Mouse (Mus musculus): ENCODE measurements around the gene Prl2c3.
A peak's percentile ranks its signal among the peaks of the same experiment; 100 is the strongest.
"Not testable (repeated sequence)": the region's sequence is repeated elsewhere in the genome, so short reads cannot be mapped to it uniquely, and the experiment has no call there.

Prl2c3 gene

GRCm38 (mm10) chr13:12799979-12800378 lies at the start of gene Prl2c3:
TSS of gene Prl2c3 (minus strand) at chr13:12800079.
- not testable (repeated sequence) for DNase-seq (ENCODE audit: low spot score)

DNA sequence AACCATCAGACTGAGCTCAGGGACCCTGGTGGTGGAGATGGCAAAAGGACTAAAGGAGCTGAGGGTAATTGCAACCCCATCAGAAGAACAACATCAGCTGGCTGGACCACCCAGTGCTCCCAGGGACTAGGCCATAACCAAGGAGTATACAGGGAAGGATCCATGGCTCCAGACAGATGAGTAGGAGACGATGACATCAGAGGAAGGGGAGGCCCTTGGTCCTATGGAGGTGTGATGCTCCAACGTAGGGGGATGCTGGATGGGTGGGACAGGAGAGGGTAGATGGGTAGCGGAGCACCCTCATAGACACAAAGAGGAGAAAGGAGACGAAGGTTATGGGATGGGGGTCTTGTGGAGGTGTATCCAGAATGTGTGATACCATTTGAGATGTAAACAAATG lies 48.4 kb upstream of the Prl2c3 start:
- not testable (repeated sequence) for DNase-seq (ENCODE audit: low spot score)

DNA sequence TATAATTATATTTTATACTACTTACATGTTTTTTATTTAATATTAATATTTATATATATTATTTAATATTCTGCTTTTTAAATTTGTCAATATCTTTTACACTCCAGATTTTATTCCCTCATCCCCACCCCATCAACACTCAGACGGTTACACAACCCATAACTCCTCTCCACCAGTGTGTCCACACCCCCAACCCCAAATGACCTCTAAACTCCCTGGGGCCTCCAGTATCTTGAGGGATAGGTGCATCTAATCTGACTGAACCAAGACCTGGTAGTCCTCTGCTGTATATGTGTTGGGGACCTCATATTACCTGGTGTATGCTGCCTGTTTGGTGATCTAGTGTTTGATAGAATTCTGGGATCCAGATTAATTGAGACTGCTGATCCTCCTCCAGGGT lies 44.8 kb upstream of the Prl2c3 start:
- DNase-seq (ENCODE audit: low spot score): not testable (repeated sequence)

DNA sequence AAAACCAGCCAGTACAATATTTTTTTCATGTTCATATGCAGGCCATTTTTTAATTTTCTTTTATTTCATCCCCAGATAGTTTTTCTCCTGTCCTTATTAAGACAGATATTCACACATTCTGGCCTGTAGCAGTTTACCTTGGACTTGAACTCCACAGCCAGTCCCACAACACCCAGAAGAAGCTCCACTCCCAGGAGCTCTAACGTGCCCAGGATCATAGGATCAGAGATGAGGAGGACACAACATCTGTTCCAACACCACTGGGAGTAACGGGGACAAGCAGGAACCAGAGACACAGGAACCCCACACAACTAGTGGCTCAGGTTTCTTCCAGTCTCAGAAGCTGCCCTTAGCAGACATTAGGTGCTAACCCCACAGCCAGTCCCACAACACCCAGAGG lies 37.7 kb upstream of the Prl2c3 start:
- not testable (repeated sequence) for DNase-seq (ENCODE audit: low spot score)

- DNase-seq (ENCODE audit: low spot score): no peak
These were observed 31.9 kb upstream of the Prl2c3 start for GRCm38 (mm10) chr13:12831769-12832168.

DNA sequence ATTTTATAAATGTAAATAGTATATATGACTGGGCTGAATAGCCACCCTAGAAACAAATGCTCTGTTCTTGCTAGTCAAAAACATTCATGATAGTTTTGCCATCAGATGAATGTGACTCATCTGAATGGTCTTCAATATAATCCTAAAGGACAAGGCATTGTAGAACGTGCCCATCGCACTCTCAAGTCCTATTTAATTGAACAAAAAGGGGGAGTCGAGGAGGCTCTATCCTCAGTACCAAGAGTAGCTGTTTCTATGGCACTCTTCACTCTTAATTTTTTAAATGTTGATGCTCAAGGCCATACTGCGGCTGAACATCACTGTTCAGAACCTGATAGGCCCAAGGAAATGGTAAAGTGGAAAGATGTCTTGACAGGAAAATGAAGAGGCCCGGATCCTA lies 29.2 kb upstream of the Prl2c3 start:
- DNase-seq (ENCODE audit: low spot score): peak; percentile 28

DNA sequence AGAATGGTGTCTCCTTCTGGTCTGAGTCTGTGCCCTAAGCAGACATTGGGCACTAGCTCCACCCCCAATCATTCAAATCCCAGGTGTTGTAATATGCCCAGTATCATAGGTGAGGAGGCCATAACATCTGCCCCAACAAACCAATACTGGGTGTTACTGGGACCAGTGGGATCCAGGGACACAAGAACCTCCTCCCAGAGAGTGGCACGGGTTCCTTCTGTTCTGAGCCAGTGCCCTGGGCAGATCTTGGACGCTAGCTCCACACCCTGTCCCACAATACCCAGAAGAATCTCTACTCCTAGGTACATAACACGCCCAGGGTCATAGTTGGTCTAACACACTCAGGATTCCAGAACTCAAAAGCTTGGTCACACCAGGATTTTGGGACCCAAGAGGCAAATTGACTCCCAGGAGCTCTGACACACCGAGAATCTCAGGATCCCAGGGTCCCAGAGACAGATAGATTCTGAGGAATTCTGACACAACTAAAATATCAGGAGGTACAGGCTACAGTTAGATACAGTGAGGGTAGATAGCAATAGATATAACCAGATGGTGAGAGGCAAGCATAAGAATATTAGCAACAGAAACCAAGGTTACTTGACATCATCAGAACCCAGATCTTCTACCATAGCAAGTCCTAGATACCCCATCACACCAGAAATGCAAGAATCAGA lies 24.8 kb upstream of the Prl2c3 start:
- DNase-seq (ENCODE audit: low spot score): not testable (repeated sequence)

DNA sequence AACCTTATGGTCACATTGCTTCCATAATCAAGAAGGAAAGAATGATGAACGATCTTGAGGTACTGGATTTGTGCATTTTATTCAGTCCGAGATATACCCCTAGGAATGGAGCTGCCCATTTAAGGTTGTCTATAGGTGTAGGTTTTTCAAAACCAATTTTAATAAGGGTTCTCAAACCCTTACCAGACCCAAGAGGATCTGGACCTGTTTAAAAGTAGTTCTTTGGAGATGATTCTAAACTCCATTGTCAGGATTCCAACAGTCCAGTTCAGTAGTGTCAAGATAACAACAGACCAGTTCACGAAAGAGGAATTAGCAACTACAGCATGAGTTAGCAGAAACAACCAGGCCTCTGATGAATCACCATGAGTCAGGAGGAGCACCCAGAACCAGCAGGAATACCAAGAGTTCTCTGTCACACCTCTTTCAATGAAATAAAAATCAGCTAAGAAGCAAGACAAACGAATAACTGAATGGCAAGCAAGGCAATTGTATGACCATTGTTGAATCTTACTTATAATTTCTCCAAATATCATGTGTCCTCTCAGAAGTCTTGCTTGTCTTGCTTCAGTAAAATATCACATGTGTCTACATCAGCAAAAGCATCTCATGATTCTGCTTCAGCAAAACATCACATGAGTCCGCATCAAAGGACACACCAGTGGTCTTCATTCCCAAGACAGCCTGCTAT lies 14.0 kb upstream of the Prl2c3 start:
- not testable (repeated sequence) for DNase-seq (ENCODE audit: low spot score)

DNA sequence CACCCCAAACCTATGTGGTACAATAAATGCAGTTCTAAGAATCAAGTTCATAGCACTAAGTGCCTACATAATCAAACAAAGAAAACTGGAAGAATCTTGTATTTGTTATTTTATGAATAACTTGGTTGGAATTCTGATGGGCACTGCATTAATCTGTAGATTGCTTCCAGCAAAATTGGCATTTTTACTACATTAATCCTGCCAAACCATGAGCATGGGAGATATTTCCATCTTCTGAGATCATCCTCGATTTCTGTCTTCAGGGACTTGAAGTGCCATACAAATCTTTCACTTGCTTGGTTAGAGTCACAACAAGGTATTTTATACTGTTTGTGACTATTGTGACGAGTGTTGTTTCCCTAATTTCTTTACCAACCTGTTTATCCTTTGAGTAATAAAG lies 9.7 kb upstream of the Prl2c3 start:
- no peak for DNase-seq (ENCODE audit: low spot score)

DNA sequence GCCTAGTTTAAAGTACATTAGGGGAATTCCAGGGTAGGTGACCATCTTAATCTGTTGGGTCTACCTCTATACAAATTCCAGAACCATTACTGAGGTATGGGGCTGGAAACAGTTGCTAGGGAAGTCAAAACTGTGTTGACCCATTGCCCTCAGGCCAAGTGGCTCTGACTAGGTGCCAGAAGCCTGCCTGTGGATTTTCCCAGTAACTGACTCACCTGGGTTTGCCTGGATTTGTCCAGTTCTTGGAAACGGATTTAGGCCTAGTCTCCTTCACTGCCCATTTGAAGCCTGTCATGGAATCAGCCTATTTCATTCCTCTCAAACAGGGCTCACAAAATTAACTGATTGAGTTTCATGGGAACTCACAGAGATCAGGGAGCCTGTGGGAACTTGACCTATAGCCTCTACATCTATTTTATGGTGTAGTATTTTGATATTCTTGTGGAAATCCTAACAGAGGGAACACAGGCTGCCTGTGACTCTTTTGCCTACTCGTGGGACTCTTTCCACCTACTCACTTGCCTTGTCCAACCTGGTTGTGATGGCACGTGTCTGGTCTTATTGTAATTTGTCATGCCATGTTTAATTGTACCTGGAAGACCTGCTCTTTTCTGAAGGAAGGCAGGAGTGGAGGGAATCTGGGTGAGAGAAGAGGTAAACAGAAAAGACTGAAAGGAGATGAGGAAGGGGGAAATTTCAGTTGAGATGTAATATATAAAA lies 9.1 kb upstream of the Prl2c3 start:
- DNase-seq (ENCODE audit: low spot score): not testable (repeated sequence)

- DNase-seq (ENCODE audit: low spot score): not testable (repeated sequence)
These were observed 6.6 kb upstream of the Prl2c3 start for GRCm38 (mm10) chr13:12806496-12806895.

GRCm38 (mm10) chr13:12769442-12770091 lies 30.3 kb downstream of the Prl2c3 start:
- not testable (repeated sequence) for DNase-seq (ENCODE audit: low spot score)
